Mouse (Mus musculus): ENCODE data around the gene Stat6.

Gene Stat6

GRCm38 (mm10) chr10:127674046-127674655 lies 31.4 kb downstream of the Stat6 start:
- DNase-seq (ENCODE audit: low spot score), result no peak

DNA sequence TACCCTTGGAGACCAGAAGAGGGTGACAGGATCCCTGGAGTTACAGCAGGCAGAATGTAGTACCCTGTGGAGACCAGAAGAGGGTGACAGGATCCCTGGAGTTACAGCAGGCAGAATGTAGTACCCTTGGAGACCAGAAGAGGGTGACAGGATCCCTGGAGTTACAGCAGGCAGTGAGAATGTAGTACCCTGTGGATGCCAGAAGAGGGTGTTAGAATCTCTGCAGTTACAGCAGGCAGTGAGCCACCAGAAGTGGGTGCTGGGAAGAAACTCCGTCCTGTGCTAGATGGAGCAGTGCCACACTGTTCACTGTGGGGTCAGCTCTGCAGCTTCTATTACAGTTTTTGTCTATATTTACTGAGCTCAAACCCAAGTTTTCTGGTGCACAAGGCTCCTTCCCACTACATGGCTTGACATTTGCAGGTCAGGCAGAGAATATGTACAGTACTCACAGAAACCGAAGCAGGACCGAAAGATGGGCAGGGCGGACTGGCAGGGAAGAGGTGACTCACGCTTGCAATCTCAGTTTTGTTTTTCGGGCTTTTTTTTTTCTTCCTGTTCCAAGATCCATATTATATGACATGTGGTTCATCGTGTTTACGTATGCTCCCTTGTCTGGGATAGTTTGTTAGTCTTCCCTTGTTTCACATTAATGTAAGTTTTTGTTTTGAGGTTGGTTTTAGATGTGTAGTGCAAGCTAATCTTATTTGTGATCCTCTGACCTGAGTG lies 32.2 kb downstream of the Stat6 start:
- DNase-seq (ENCODE audit: low spot score), result peak; percentile 95

GRCm38 (mm10) chr10:127675859-127676398 lies 33.1 kb downstream of the Stat6 start:
- DNase-seq (ENCODE audit: low spot score), result no peak

- peak; percentile 95 for DNase-seq (ENCODE audit: low spot score)
These were observed 34.1 kb downstream of the Stat6 start for GRCm38 (mm10) chr10:127676691-127677548.

DNA sequence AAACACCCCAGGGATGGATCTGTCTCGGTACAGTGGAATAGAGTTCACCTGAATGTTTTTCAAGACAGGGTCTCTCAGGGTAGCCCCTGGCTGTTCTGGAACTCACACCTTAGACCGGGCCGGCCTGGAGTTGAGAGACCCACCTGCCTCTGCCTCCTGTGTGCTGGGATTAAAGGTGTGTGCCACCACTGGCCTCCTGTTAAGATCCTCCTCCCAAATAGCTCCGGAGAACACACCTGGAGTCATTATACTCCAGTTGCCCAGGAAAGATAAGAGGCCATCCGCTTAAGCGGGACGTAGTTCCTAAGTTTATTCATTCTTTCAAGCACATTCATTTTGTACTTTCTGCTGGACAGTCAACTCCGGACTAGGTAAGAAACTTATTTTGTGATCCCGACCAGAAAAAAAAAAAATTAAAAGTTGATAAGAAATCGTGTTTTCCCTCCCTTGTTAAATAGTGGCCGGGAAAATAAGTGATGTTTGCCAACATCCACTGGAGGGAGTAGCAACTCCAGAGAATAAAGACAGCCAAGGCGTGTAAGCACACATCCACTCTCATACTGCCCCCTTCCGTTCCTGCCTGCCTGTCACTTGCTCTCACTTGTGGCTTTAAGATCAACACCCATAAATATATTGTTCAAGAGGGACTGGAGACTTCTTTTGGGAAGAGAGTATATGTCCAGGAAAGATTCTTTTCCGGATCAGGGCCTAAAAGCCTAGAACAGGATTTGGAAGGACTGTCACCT lies 35.0 kb downstream of the Stat6 start:
- DNase-seq (ENCODE audit: low spot score), result no peak

DNA sequence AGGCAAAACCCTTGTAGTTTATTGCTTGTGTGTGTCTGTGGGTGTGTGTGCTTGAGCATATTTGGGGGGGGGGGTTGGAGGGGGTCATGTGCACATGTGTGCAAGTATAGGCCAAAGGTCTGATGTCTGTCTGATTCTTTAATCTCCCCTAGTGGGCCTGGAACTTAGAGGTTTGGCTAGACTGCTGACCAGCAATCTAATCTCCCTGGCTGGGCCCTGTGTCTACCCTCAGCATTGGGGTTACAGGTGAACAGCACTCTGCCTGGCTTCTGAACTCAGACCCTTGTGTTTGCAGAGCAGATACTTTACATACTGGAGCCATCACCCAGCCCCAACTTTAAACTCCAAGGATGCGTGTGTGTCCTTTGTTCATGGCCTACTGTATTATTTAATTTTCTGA lies 36.4 kb downstream of the Stat6 start:
- no peak for DNase-seq (ENCODE audit: low spot score)

DNA sequence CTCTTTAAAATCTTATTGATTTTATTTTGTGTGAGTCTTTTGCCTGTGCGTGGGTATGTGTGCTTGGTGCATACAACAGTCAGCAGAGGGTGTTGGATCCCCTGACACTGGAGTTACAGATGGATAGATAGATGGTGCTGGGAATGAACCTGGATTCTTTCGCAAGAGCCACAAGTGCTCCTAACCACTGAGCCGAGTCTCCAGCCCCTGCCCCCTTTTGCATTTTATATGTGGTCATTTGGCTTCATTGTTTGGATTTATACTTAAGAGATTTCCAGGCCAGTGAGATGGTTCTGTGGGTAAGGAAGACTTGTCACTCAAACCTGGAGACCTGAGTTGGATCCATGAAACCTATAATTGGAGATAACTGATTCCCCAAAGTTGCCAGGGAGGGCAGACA lies 37.1 kb downstream of the Stat6 start:
- DNase-seq (ENCODE audit: low spot score), result no peak

GRCm38 (mm10) chr10:127682886-127683285 lies 40.1 kb downstream of the Stat6 start:
- no peak for DNase-seq (ENCODE audit: low spot score)

DNA sequence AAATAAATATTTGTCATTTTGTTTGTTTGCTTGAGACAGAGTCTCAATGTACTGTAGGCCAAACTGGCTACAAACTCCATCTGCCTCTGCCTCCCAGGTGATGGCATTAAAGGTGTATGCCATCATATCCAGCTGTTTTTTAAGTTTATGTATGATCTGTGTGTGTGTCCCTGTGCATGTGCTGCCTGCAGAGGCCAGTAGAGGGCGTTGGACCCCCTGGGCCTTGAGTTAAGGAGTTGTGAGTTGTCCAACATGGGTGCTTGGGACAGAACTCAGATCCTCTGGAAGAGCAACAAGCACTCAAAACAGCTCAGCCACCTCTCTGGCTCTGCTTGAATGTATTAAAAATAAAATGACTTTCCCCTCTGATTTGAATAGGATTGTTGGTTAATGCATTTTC lies 48.3 kb downstream of the Stat6 start:
- DNase-seq (ENCODE audit: low spot score), result no peak

DNA sequence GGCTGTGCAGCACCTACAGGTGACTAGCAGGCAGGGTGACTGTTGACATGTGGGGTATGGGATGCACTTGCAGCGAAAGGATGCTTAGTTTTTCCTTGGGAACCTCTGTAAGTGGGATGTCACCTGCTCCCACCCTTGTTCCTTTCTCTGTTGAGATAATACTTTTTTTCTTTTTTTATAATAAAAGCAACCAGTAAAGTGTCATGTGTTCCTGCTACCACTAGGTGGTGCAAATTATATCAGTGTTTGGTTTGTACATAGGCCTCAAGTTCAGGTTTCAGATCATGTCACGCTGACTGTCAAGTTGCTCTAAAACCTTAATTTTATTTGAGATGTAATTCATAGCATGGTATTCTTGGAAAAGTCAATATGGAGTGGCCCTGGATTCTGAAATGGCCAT lies 51.9 kb downstream of the Stat6 start:
- DNase-seq (ENCODE audit: low spot score), result no peak

GRCm38 (mm10) chr10:127695775-127696174 lies 53.0 kb downstream of the Stat6 start:
- DNase-seq (ENCODE audit: low spot score), result no peak

GRCm38 (mm10) chr10:127698966-127699365 lies 56.2 kb downstream of the Stat6 start:
- DNase-seq (ENCODE audit: low spot score), result no peak

- DNase-seq (ENCODE audit: low spot score), result no peak
These were observed 60.5 kb downstream of the Stat6 start for GRCm38 (mm10) chr10:127703299-127703698.

- no peak for DNase-seq (ENCODE audit: low spot score)
These were observed 61.5 kb downstream of the Stat6 start for GRCm38 (mm10) chr10:127704293-127704692.

GRCm38 (mm10) chr10:127704766-127705220 lies 62.0 kb downstream of the Stat6 start, which contains the start of gene Myo1a:
TSS of gene Myo1a (plus strand) at chr10:127705170.
- DNase-seq (ENCODE audit: low spot score), result no peak

DNA sequence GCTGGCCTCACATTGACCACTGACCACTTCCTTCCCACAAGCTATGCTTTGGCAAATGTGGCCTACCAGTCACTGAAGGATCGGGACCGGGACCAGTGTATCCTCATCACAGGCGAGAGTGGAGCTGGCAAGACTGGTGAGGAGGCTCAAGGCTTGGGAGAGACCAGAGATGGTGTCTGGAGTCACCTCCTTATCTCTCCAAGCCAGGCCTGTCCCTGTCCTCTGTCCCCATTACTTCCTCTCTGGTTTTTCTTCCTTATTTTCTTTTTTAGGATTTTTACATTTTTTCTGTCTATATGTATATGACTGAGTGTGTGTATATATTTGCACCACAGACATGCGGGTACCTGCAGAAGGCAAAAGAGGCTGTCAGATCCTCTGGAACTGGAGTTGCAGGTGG lies 63.0 kb downstream of the Stat6 start:
- no peak for DNase-seq (ENCODE audit: low spot score)

- DNase-seq (ENCODE audit: low spot score), result no peak
These were observed 64.9 kb downstream of the Stat6 start for GRCm38 (mm10) chr10:127707721-127708120.

DNA sequence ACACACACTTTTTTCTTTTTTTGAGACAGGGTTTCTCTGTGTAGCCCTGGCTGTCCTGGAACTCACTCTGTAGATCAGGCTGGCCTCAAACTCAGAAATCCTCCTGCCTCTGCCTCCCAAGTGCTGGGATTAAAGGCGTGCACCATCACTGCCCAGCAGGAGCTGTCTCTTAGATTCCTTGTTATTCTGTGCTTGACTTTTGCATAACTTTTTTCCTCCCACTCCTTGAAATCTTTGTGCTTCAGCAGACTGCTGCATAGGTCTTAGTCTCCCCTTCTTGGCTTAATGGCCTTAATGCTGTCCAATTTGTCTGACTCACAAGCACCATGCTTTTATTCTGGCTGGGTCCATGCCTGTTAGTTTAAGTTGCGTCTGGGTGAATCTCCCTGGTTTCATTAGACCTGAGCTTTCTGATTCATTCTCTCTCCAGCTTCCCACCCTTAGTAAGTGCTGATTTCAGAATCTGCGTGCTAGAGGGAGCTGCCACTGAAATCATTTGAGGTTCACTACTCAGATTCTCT lies 66.1 kb downstream of the Stat6 start:
- DNase-seq (ENCODE audit: low spot score), result no peak

DNA sequence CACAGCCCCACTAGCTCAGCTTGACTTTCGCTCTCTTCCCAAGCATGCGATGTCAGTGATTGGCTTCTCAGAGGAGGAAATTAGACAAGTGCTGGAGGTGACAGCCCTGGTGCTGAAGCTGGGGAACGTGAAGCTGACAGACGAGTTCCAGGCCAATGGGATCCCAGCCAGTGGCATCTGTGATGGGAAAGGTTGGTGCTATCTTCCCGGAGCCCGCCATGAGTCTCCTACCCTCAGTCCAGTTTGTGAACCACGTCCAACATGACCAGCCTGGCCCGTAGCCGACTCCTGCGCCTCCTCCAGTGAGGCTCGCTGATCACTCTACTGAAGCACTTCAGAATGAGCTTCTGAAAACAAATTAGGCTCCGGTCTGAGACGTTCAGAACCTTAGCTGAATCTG lies 67.5 kb downstream of the Stat6 start:
- DNase-seq (ENCODE audit: low spot score), result no peak

Data from left cerebral cortex, adult 11 months (tissue).